Mouse (Mus musculus) forelimb bud, embryonic 11.5 days (tissue): ENCODE data around the gene Olfr316.
"Not testable (repeated sequence)": the region's sequence is repeated elsewhere in the genome, so short reads cannot be mapped to it uniquely, and the experiment has no call there.

ENCODE experiments used
- DNase-seq: peaks from one replicate; pipeline ENCODE4 v3.0.0-alpha.2; 2012; ENCODE audit warnings: low read depth, low spot score

Gene Olfr316

GRCm38 (mm10) chr11:58752434-58752833 lies at the start of gene Olfr316:
Gene Olfr316 (plus strand): TSS chr11:58752734.
- DNase-seq, result no peak

GRCm38 (mm10) chr11:58709086-58709485 lies 43.4 kb upstream of the Olfr316 start:
- DNase-seq, result no peak

GRCm38 (mm10) chr11:58717723-58718122 lies 34.8 kb upstream of the Olfr316 start:
- DNase-seq, result not testable (repeated sequence)

- no peak for DNase-seq
These were observed 32.8 kb upstream of the Olfr316 start for GRCm38 (mm10) chr11:58719701-58720100.

GRCm38 (mm10) chr11:58723914-58724313 lies 28.6 kb upstream of the Olfr316 start, which contains the start of gene Olfr318:
Gene Olfr318 (minus strand): TSS chr11:58724014.
- no peak for DNase-seq

- not testable (repeated sequence) for DNase-seq
These were observed 24.5 kb upstream of the Olfr316 start for GRCm38 (mm10) chr11:58727896-58728650.

GRCm38 (mm10) chr11:58733372-58733771 lies 19.2 kb upstream of the Olfr316 start:
- DNase-seq, result no peak

GRCm38 (mm10) chr11:58738792-58739262 lies 13.7 kb upstream of the Olfr316 start, which contains the start of gene Olfr317:
Gene Olfr317 (minus strand): TSS chr11:58739212.
- DNase-seq, result no peak

GRCm38 (mm10) chr11:58751096-58751495 lies 1.4 kb upstream of the Olfr316 start:
- not testable (repeated sequence) for DNase-seq

- DNase-seq, result no peak
These were observed 20.4 kb downstream of the Olfr316 start, which contains the start of gene Olfr315 for GRCm38 (mm10) chr11:58772888-58773287. Gene Olfr315 (plus strand): TSS chr11:58773188.

GRCm38 (mm10) chr11:58782480-58783089 lies 30.1 kb downstream of the Olfr316 start, which contains the start of gene Olfr314:
Gene Olfr314 (plus strand): TSS chr11:58782952.
- no peak for DNase-seq

- no peak for DNase-seq
These were observed 31.6 kb downstream of the Olfr316 start for GRCm38 (mm10) chr11:58784182-58784581.

GRCm38 (mm10) chr11:58787651-58788050 lies 35.1 kb downstream of the Olfr316 start:
- DNase-seq, result no peak

- DNase-seq, result no peak
These were observed 35.8 kb downstream of the Olfr316 start for GRCm38 (mm10) chr11:58788346-58788745.

GRCm38 (mm10) chr11:58789532-58789931 lies 37.0 kb downstream of the Olfr316 start:
- DNase-seq, result no peak

GRCm38 (mm10) chr11:58790053-58790452 lies 37.5 kb downstream of the Olfr316 start:
- no peak for DNase-seq

GRCm38 (mm10) chr11:58790646-58791045 lies 38.1 kb downstream of the Olfr316 start:
- DNase-seq, result no peak

GRCm38 (mm10) chr11:58795856-58796255 lies 43.3 kb downstream of the Olfr316 start:
- no peak for DNase-seq

- DNase-seq, result no peak
These were observed 44.3 kb downstream of the Olfr316 start for GRCm38 (mm10) chr11:58796850-58797249.

- no peak for DNase-seq
These were observed 47.2 kb downstream of the Olfr316 start for GRCm38 (mm10) chr11:58799747-58800146.

GRCm38 (mm10) chr11:58801558-58802228 lies 49.2 kb downstream of the Olfr316 start, which contains the start of gene Fam183b:
Gene Fam183b (minus strand): TSS chr11:58801960.
- peak; percentile 7 for DNase-seq

- no peak for DNase-seq
These were observed 51.3 kb downstream of the Olfr316 start for GRCm38 (mm10) chr11:58803871-58804270.
